Mouse (Mus musculus) kidney, embryonic 16.5 days (tissue): ENCODE results near the gene Ung. TPM values are rescaled to one million over a fixed set of nuclear protein-coding genes. Genes with fewer than 3 reads are reported as not detected.

Experiments
- ATAC-seq: fragments of 200-750 bp; cut with Nextera tagmentation; 2 replicates; pipeline ENCODE4 v1.8.0; 2017; ENCODE audit warnings: moderate TSS enrichment; ENCODE audit not compliant: low FRiP score, low TSS enrichment
- H3K27ac ChIP-seq: fragments of 300-500 bp; sonication (generic); 2 replicates; pipeline ENCODE4 v1.5.1; 2014; ENCODE audit warnings: low read length
- H3K27me3 ChIP-seq: fragments of 300-500 bp; sonication (generic); 2 replicates; pipeline ENCODE4 v1.6.1; 2014; ENCODE audit warnings: low read length, control low read depth, mixed read lengths; ENCODE audit not compliant: insufficient read depth
- H3K36me3 ChIP-seq: fragments of 300-500 bp; sonication (generic); 2 replicates; pipeline ENCODE4 v1.6.1; 2014; ENCODE audit warnings: low read length, control low read depth, mixed read lengths; ENCODE audit not compliant: insufficient read depth
- H3K4me1 ChIP-seq: fragments of 300-500 bp; sonication (generic); 2 replicates; pipeline ENCODE4 v1.6.1; 2014; ENCODE audit warnings: low read length, control low read depth, mixed read lengths; ENCODE audit not compliant: insufficient read depth
- H3K4me2 ChIP-seq: fragments of 300-500 bp; sonication (generic); replicated peaks from 2 replicates; pipeline ENCODE4 v1.6.1; 2014; ENCODE audit warnings: low read depth, low read length
- H3K4me3 ChIP-seq: fragments of 300-500 bp; sonication (generic); 2 replicates; pipeline ENCODE4 v1.5.1; 2014; ENCODE audit warnings: mild to moderate bottlenecking, low read length
- H3K9ac ChIP-seq: fragments of 300-500 bp; sonication (generic); replicated peaks from 2 replicates; pipeline ENCODE4 v1.6.1; 2014; ENCODE audit warnings: low read length
- H3K9me3 ChIP-seq: fragments of 300-500 bp; sonication (generic); 2 replicates; pipeline ENCODE4 v1.6.1; 2016; ENCODE audit warnings: low read length, control low read depth
- WGBS: fragments of 180-500 bp; shearing (Covaris S2); extraction: QIAGEN DNeasy Blood & Tissue Kit; methylation state at CpG from one replicate; pipeline ENCODE4 v1.1.7; 2014; 5-methylcytosine and 5-hydroxymethylcytosine counted together
- polyA plus RNA-seq: library from polyadenylated mRNA; unstranded; fragments of >200 nt; fragmentation: Nextera tagmentation; extraction: Ambion mirVana; gene quantifications from 2 replicates; pipeline ENCODE4 v1.2.1, GENCODE M21; 2015

The Ung gene
- polyA plus RNA-seq, 1 experiment from 2014 or later: 56.2 TPM

DNA sequence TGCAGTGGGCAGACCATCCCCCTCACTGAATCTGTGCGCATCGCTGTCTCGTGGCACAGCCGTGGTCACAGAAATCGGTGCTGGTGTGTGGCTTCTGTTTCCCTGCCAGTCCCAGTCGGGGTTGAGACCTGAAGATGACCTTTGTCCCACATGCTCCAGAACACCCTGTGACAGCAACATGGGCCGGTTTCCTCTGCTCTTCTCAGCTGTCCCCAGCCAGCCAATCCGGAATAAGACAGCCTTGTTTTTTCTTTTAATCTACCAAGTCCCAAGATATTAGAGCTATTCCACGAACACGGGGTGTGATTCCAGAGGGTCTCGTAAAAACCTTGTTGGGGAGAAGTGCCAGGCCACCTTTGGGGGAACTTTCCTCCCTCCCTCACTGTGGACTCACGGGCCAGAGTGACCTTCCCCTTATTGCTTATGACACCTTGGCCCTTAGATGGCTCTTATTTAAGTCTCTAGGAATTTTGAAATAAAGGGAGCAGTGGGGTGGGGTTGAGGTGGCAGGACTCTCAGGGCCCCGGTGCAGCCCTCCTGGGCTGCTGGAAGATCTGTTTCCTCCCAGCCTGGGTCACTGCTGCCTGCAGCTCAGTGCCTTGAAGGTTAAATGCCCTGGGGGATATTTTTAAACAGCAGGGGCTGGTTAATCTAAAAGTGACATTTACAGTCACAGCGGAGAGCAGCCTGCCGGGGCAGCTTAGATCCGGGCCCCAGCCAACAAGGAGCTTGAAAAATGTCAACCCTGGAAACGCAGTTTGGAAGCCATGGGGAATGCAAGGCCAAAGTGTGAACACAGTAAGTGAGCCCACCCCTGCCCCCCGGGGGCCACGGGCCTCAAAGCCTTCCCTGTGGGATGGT lies 16.1 kb downstream of the Ung start, which contains the start of gene Acacb:
TSS of gene Acacb (plus strand) at position 508 of the 861 bp plus-strand sequence.
- Histone ChIP-seq H3K4me3 (no peak within 1 kb of the TSS), H3K4me2 (no peak within 1 kb of the TSS), H3K9me3 (no peaks in the 10 kb centered on the region), H3K27me3 (no peaks in the 10 kb centered on the region), H3K9ac (0 out of 2 replicates have a peak within 1 kb of the TSS, but pooled peaks have one; percentile 7), H3K36me3 (no peaks in the 10 kb centered on the region), H3K4me1 (peaks cover 7% of the 10 kb centered on the region), H3K27ac (peak within 1 kb of the TSS; percentile 13; the same call in 1 of the 2 replicates)
- 0 out of 2 replicates have a peak, but pooled peaks have one; percentile 7 for ATAC-seq
- 37% methylated on average over 19 of the region's 19 CpGs for WGBS

DNA sequence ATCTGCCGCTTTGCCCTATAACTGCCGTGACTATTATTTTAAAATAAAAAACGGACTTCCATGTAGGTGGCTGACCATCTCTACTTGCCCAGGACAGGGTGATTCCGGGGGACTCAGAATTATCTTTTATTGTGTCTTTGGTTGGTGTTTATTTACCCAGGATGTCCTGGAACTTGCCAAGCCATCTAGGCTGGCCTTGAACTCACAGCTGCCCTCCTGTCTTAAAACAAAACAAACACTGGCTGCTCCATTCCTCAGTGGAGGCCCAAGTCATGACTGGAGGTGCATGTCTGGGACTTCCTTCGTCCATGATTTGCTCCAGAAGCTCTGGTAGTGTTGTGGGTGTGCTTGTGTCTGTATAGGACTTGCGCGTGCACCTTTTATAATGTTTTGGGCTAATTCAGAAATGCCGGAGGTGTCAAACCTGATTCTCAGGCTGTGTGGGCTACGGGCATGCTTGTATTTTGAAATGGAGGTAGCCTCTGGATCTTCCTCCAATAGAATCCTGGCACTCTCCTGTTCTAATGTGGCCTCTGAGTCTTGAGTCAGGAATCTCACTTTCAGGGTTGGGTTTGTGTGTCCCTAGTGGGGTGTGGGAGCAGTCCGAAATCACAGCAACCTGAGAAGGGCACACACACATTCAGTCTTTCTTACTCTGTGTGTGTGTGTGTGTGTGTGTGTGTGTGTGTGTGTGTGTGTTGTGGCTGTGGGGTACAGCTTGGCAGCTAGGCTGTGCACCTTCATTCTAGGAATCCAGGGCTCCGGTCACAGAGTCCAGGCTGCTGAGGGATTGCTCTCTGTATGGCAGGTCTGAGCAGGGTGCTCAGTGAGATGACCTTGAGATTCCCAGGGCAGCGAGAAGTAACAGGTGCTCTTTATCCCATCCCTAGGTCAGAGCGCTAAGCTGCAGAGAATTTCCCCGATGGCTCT lies 17.1 kb downstream of the Ung start:
- Histone ChIP-seq H3K9ac (no peak overlapping the region), H3K36me3 (no peaks in the 10 kb centered on the region), H3K4me3 (no peak overlapping the region), H3K27me3 (no peaks in the 10 kb centered on the region), H3K4me1 (peaks cover 7% of the 10 kb centered on the region), H3K9me3 (no peaks in the 10 kb centered on the region), H3K27ac (no peak overlapping the region), H3K4me2 (no peak overlapping the region)
- ATAC-seq: no peak
- WGBS: 78% methylated on average over 14 of the region's 14 CpGs

DNA sequence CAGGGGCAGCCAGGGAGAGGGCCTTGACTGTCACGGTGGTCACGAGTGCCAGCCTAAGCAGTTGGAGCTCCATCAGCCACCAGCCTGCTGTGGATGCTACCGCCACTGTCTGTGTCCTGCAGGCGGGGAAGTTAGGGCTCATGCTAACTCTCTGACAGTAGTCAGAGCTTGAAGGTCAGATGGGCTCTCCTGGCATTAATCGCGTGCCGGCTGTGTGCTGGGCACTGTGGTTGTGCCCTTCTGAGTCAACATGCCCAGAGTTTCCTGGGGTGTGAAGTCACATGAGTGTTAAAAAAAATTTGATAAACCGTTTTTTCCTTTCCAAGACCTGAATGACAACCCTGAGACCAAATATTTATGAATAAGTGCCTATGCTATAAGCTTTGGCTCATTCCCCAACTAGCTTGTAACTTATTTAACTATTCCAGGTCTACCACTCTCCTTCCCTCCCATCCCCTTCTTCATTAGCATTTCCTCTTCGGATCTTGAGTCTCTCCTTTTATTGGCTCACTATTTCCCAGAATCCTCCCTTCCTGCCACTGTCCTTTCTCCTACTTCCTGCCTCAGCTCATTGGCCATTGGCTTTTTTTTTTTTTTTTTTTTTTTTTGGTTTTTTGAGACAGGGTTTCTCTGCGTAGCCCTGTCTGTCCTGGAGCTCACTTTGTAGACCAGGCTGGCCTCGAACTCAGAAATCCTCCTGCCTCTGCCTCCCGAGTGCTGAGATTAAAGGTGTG lies 22.3 kb downstream of the Ung start:
- WGBS: 84% methylated on average over 12 of the region's 12 CpGs
- H3K4me2 ChIP-seq: no peak overlapping the region
- no peaks in the 10 kb centered on the region for H3K36me3 ChIP-seq
- no peak overlapping the region for H3K9ac ChIP-seq
- H3K4me3 ChIP-seq: no peak overlapping the region
- no peaks in the 10 kb centered on the region for H3K27me3 ChIP-seq
- H3K9me3 ChIP-seq: no peaks in the 10 kb centered on the region
- ATAC-seq: no peak
- 0 out of 2 replicates have a peak, but pooled peaks cover 4% of the 10 kb centered on the region for H3K4me1 ChIP-seq
- H3K27ac ChIP-seq: no peak overlapping the region

DNA sequence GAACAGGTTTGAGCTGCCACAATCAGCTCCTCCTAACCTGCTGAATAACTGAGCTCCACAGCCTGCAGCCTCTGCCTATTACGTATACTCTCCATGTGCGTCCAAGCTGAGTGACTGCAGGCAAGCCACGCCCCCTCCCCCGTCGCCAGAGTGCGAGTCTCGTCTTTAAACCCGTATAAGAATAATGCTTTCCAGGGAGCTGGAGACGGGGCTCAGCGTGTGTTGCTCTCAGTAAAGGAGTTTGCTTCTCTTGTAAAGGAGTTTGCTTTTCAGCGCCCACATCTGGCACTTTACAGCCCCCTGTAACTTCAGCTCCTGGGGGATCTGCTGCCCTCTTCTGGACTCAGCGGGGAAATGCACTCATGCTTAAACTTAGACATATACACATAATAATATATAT lies 23.3 kb downstream of the Ung start:
- Histone ChIP-seq H3K27ac (no peak overlapping the region), H3K4me2 (peak overlapping the region; percentile 42), H3K36me3 (no peaks in the 10 kb centered on the region), H3K4me3 (peak overlapping the region; percentile 39), H3K4me1 (0 out of 2 replicates have a peak, but pooled peaks cover 4% of the 10 kb centered on the region), H3K27me3 (no peaks in the 10 kb centered on the region), H3K9ac (0 out of 2 replicates have a peak overlapping the region, but pooled peaks have one; percentile 45), H3K9me3 (no peaks in the 10 kb centered on the region)
- 9% methylated on average over 12 of the region's 12 CpGs for WGBS
- ATAC-seq: no peak

DNA sequence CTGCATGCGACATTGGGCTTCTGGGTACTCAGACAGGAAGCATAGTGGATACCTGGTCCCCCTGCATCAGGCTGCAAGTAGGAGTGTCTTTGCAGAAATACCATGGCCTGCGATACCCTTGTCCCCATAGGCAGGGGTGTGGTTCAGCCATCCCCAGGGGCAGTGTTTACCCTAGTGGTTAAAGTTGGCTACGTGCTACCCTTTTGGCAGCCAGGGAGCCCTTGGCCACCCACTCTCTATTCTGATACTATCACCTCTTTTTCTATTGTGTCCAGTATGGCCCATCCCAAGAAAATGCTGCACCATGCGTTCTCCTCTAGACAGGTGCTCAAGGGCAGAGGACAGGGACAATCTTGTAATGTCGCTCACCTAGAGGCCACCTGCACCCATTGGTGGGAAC lies 24.6 kb downstream of the Ung start:
- Histone ChIP-seq H3K4me1 (0 out of 2 replicates have a peak, but pooled peaks cover 4% of the 10 kb centered on the region), H3K4me2 (no peak overlapping the region), H3K9ac (no peak overlapping the region), H3K36me3 (no peaks in the 10 kb centered on the region), H3K9me3 (no peaks in the 10 kb centered on the region), H3K4me3 (no peak overlapping the region), H3K27ac (no peak overlapping the region), H3K27me3 (no peaks in the 10 kb centered on the region)
- no peak for ATAC-seq
- WGBS: 83% methylated on average over 5 of the region's 5 CpGs

DNA sequence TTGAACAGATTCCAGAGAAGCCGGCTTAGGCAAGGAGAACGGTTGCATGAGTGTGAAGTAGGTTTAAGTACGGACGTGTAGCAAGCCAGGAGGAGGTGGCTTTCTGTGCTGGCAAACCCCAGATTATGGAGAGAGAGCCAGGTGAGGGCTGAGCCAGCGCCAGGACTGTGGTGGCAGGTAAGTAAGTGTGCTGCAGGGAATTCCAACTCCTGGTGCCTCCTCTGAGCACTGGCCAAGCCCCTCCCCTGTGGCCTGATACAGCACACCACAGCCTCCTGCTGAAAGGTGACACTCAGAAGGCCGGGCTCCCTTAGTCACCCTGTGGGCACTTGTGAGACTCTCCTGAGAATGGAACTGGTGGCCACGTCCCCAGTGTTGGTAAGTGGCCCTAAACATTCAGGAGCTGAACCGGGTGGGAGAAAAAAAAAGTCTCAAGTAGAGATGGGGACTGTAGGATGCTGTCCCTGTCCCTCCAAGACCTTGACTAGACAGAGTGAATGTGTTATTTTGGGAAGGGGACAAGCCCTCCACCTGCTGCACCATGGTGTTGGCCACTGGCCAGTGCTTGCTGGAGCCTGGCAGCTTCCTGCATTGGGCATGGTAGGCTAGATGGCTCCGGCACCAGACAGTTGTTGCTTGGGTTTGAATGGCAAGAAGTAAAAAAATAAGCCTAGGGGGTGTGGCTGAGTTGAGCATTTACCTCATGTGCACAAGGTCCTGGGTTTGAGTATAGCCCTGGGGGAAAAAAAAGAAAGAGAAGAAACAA lies 25.2 kb downstream of the Ung start:
- no peak overlapping the region for H3K4me2 ChIP-seq
- no peak overlapping the region for H3K9ac ChIP-seq
- no peaks in the 10 kb centered on the region for H3K36me3 ChIP-seq
- H3K9me3 ChIP-seq: no peaks in the 10 kb centered on the region
- 53% methylated on average over 9 of the region's 9 CpGs for WGBS
- 0 out of 2 replicates have a peak, but pooled peaks have one; percentile 24 for ATAC-seq
- H3K27ac ChIP-seq: no peak overlapping the region
- no peak overlapping the region for H3K4me3 ChIP-seq
- no peaks in the 10 kb centered on the region for H3K27me3 ChIP-seq
- H3K4me1 ChIP-seq: 0 out of 2 replicates have a peak, but pooled peaks cover 4% of the 10 kb centered on the region

DNA sequence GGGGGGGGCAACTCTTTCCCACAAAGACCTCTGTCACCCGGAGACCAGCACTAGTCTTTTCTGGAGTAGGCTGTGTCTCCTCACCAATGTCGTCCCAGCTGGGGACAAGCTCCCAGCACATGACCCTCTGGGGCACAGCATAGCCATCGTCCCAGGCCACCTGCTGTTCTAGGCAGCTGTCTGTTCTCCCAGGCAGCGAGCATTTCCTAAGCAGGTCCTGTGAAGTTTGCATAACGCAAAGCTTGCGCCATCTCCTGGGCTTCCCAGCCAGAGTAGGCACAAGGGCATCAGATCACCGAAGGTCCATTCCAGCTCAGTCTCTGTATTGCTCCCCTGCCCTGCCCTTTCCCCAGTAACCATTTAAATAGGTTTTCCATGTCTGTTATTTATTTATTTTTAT lies 27.1 kb downstream of the Ung start:
- Histone ChIP-seq H3K4me2 (no peak overlapping the region), H3K4me3 (no peak overlapping the region), H3K27me3 (no peaks in the 10 kb centered on the region), H3K27ac (no peak overlapping the region), H3K9ac (no peak overlapping the region), H3K9me3 (no peaks in the 10 kb centered on the region), H3K36me3 (no peaks in the 10 kb centered on the region), H3K4me1 (0 out of 2 replicates have a peak, but pooled peaks cover 4% of the 10 kb centered on the region)
- ATAC-seq: no peak
- 58% methylated on average over 7 of the region's 7 CpGs for WGBS

DNA sequence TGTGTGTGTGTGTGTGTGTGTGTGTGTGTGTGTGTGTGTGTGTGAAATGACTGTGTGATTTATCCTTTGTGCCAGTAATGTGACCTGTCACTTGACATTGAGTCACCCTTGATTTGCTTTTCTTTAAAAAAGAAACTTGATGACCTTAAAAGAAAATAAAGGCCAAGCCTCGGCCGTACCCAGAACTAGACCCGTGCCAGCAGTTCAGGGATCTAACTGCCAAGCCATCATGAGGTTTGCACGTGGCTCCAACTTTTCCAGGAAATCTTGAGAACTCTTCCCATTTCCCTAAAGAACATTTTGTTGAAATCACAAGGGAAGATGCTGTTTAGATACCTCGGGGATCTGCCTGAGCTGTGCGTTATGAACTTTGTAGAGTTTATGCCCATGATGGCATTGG lies 31.2 kb downstream of the Ung start:
- H3K4me3 ChIP-seq: no peak overlapping the region
- no peak for ATAC-seq
- no peaks in the 10 kb centered on the region for H3K4me1 ChIP-seq
- no peaks in the 10 kb centered on the region for H3K27me3 ChIP-seq
- no peaks in the 10 kb centered on the region for H3K36me3 ChIP-seq
- WGBS: 68% methylated on average over 6 of the region's 6 CpGs
- H3K9ac ChIP-seq: no peak overlapping the region
- no peak overlapping the region for H3K4me2 ChIP-seq
- no peak overlapping the region for H3K27ac ChIP-seq
- no peaks in the 10 kb centered on the region for H3K9me3 ChIP-seq
